Mouse (Mus musculus): Measurements from ENCODE around the gene Sectm1a.
A peak's percentile ranks its signal among the peaks of the same experiment; 100 is the strongest.
"Not testable (repeated sequence)": the region's sequence is repeated elsewhere in the genome, so short reads cannot be mapped to it uniquely, and the experiment has no call there.

The Sectm1a gene

GRCm38 (mm10) chr11:121047826-121048399, 33.1 kb downstream of the Sectm1a start:
- DNase-seq (ENCODE audit: low read depth, low spot score): no peak

- no peak for DNase-seq (ENCODE audit: low read depth, low spot score)
These were observed 35.7 kb downstream of the Sectm1a start for GRCm38 (mm10) chr11:121045286-121045685.

DNA sequence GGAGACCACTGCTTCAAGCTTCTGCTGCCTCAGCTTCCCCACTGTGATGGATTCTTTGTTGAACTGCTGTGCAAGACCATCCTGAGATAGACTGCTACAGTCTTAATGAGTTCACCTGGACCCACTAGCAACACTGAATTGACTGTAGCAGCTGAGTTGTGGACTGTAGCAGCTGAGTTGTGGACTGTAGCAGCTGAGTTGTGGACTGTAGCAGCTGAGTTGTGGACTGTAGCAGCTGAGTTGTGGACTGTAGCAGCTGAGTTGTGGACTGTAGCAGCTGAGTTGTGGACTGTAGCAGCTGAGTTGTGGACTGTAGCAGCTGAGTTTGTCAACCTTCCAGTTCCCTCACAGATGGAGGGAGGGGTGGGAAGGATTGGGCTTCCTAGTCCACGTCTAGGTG, 38.0 kb downstream of the Sectm1a start:
- not testable (repeated sequence) for DNase-seq (ENCODE audit: low read depth, low spot score)

DNA sequence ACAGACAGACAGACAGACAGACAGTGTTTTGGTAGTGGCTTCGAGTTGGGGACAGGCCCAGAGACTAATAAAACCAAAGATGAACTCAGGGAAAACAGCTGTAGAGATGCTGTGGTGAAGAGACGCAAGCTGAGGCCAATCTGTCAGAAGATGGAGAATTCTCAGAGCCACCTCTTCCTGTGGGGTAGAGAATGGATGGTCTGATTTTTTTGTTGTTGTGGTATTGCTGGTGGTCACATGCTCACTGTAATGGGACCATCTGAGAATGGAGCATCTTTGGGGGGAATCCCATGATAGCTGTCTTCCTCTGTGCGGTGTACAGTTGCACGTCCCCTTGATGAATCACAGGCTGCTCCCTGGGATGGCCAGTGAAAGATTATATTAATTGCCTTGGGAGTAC, 38.5 kb downstream of the Sectm1a start:
- no peak for DNase-seq (ENCODE audit: low read depth, low spot score)

DNA sequence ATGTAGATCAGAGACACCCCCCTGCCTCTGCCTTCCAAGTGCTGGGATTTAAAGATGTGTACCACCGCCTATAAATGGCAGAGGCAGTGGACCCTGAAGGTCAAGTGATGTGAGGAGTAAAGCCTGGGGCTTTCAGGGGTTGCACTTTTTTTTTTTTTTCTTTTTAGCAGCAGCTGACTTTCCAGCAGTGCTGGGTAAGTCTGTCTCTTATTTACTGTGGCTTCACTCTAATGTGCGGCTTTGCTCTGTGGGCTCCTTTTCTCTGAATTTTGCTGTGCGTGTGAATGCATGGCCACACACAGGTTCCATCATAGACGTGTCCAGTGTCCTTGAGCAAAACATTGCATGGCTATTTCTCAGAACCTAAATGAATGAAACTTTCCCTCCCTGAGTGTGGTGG, 39.4 kb downstream of the Sectm1a start:
- no peak for DNase-seq (ENCODE audit: low read depth, low spot score)

DNA sequence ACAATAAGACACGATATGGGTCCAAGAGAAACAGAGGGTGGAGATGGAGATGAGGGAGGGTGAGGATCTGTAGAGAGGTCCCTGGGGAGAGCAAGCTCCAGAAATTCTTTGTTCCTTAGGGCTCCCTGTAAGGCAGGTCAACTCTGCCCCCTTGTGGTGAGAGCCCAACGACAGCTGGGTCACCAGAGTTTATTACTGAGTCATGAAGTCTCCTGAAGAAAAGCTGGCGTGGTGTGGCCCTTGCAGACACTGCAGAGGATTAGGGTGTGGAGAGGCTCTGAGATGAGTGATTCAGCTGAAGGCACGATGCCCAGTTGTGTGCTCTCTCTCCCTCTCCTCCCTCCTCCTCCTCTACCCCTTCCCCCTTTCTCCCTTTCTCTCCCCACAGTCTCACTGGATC, 39.8 kb downstream of the Sectm1a start:
- peak; percentile 47 for DNase-seq (ENCODE audit: low read depth, low spot score)

GRCm38 (mm10) chr11:121039302-121039701, 41.7 kb downstream of the Sectm1a start, which contains the start of gene Cd7:
Gene Cd7, minus strand, starts transcription at chr11:121039418.
- no peak for DNase-seq (ENCODE audit: low read depth, low spot score)

DNA sequence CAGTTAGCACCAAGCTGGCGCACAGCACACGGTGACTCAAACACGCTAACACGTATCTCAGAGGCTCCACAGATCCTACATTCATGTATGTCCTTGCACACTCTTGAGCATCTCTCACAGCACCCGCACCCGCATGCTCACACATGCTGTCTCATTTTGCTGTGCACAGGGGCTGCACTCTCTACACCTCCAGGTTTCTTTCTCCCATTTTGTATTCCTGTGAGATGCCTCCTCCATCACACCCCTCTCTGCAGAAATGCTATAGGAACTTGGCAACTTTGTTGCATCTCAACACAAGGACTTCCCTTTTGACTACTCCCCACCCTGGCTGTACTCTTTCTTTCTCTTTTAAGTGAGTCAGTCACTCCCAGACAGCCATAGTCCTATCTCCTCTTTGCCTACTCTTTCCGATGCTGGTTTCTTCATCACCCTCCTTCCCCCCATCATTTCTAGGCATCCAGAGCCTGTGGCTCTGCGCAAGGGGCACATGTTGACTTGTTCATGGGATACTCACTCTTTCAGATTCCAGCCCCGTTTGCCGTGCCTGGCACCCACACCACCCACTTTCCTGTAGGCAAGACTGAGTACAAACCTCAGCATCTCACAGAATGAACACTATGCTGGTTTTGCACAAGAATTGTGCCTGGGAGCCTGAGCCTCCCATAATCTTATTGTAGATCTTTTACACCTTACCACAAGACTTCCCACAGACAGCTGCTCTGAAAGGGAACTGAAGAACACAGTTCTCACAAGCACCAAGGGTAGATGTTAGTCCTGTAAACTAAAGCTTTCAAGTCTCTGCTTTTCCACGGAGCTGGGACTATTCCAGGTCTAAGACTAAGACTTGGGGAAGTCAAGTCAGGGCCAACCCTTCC, 42.4 kb downstream of the Sectm1a start:
- no peak for DNase-seq (ENCODE audit: low read depth, low spot score)

- no peak for DNase-seq (ENCODE audit: low read depth, low spot score)
These were observed 47.9 kb downstream of the Sectm1a start for GRCm38 (mm10) chr11:121033118-121033517.

GRCm38 (mm10) chr11:121027259-121027658, 53.8 kb downstream of the Sectm1a start:
- no peak for DNase-seq (ENCODE audit: low read depth, low spot score)

DNA sequence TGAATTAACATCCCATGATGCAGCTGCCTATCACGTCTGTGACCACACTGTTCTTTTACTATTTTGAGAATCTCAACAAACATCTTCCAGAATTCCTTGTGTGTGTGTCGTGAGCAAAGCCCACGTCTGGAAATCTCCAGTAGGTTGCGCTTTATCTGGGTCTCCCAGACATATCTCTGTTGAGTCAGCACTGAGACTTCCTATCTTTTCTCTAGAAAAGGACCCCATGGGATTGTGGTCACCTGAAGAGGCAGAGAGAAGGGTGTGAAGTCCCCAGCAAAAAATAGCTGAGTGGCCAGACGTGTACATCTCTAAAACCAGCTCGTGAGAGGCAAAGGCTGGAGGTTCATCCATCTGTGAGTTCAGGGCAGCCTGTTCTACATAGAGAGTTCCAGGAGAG, 56.9 kb downstream of the Sectm1a start:
- no peak for DNase-seq (ENCODE audit: low read depth, low spot score)

GRCm38 (mm10) chr11:121019501-121019900, 61.5 kb downstream of the Sectm1a start:
- DNase-seq (ENCODE audit: low read depth, low spot score): no peak

DNA sequence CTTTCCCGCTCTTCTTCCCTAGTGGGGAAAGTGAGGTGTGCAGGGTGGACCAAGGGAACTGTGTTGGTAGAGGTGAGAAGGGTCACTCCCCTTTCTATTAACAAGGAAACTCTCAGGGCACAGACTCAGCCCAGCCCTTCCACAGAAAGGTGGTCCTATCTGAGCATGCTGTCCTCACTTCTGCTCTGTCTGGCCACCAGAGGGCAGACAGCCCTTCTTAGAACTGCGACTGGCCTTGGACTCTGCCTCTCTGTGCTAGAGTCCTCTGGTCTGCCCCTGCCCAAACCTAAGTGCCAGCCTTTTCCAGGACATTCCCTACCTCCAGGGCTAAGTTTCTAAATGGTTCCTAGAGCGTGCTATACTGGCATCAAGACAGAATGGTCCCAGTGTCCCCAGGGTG, 63.3 kb downstream of the Sectm1a start:
- DNase-seq (ENCODE audit: low read depth, low spot score): peak; percentile 16
